Mouse (Mus musculus) hematopoietic stem cell, adult 5-6 weeks (primary cell): ENCODE measurements around the gene Hspd1. TPM values are rescaled to one million over a fixed set of nuclear protein-coding genes. Genes with fewer than 3 reads are reported as not detected.
"Not testable (repeated sequence)": the region's sequence is repeated elsewhere in the genome, so short reads cannot be mapped to it uniquely, and the experiment has no call there.

Experiments
- ATAC-seq, 2 experiments: fragments of 125-278 bp in 1 of 2; replicated peaks in 1 of 2; 2 replicates each; pipeline ENCODE4 v1.8.0; 2016 to 2017; ENCODE audit warnings: inconsistent platforms in 2 of 2, mild to moderate bottlenecking in 2 of 2, moderate number of reproducible peaks in 2 of 2, low read depth in 1 of 2, moderate TSS enrichment in 1 of 2; ENCODE audit not compliant: low FRiP score in 2 of 2, poor library complexity in 2 of 2, severe bottlenecking in 2 of 2, insufficient read depth in 1 of 2, low TSS enrichment in 1 of 2
- total RNA-seq: library from RNA; stranded (forward); fragments of 172-1452, 232-1000 nt; gene quantifications from 2 replicates; pipeline ENCODE4 v1.2.3, GENCODE M21; 2017

The Hspd1 gene
- total RNA-seq, result 292 and 520 TPM in 2 replicates

GRCm38 (mm10) chr1:55087932-55088610, at the start of gene Hspd1, which contains the start of gene Hspe1:
Hspd1 (minus strand) TSS chr1:55088243.
Hspe1 (plus strand) TSS chr1:55088132.
- ATAC-seq, result peak; percentile 82 to 87

DNA sequence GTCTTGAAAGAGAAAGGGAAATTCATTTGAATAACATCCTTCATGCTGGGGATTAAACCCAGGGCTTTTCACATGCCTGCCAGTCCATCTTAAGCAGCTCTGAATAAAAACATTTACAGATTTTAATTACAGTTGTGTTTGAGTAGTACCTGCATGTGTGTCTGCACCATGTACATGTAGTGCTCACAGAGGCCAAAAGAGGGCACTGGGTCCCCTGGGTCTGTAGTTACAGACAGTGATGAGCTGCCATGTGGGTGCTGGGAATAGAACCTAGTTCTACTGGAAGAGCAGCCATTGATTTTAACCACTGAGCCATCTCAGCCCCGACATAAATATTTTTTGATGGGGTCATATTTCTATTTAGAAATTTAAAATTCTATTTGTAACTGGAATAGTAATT, 47.8 kb upstream of the Hspd1 start:
- no peak for ATAC-seq

- no peak for ATAC-seq
Observed at GRCm38 (mm10) chr1:55134301-55134700, 46.3 kb upstream of the Hspd1 start.

GRCm38 (mm10) chr1:55133173-55133572, 45.1 kb upstream of the Hspd1 start:
- ATAC-seq, result no peak

DNA sequence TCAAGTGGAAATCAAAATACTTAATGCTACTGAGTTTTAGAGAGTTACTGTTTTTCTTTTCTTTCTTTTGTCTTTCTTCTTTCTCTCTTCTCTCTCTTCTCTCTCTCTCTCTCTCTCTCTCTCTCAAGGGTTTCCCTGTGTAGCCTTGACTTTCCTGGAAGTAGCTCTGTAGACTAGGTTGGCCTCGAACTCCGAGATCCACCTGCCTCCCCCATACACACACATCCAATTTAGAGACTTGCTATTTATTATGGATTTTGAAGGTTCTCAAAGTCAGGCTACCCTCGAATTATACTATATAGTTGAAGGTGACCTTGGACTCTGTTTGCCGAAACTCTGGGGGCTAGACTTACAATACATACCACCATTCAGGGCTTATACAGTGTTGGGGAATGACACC, 44.3 kb upstream of the Hspd1 start:
- ATAC-seq, result no peak

DNA sequence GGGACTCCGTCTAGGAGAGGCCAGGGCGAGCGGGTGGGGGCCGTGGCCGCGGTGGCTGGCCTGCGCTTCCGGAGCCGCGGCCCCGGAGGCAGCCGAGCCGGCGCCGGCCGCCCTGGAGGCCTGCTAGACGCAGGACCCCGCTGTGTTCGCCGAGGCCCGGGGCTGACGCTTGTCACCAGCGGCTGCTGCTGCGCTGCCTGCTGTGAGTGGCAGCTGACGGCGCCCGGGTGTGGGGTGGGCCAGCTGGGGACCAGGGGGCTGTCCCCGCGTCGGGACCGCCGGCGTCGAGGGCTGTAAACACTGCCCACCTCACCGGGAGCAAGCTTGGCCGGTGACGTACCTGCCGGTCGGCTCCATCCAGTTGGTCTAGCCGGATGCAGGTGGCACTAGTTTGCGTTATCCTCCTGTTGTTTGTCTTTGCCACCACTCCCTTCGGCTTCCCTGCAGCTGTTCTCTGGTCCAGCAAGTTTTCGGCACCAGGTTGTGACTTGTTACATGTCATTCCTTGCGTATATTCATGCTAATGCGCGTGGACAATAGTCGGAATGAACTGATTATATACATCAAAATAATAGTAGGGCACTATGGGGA, 43.5 kb upstream of the Hspd1 start:
- ATAC-seq, result peak; percentile 50 to 56

DNA sequence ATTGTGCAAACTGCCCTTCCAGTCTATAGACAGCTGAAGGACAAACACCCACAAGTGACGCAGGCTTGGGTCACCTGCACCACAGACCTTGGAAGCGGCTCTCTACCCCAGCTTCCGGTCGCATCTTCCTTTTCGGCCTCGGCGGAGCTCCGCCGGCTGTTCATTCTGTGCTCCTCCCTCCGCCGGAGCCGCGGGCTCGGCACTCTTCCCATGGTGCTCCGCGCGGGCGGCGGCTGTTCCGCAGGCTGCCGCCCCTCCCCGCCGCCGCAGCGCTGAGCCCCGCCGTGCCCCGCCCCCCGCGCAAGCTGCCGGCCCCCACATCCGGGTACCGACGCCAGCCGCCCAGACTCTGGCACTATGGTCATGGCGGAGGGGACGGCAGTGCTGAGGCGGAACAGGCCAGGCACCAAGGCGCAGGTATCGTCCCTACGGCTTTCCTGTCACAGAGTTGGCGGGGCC, 42.9 kb upstream of the Hspd1 start, which contains the start of gene Mob4:
TSS of gene Mob4 (plus strand) at position 289 of the 459 bp plus-strand sequence.
- peak; percentile 85 to 88 for ATAC-seq

GRCm38 (mm10) chr1:55130190-55130916, 42.3 kb upstream of the Hspd1 start:
- ATAC-seq, result no peak

DNA sequence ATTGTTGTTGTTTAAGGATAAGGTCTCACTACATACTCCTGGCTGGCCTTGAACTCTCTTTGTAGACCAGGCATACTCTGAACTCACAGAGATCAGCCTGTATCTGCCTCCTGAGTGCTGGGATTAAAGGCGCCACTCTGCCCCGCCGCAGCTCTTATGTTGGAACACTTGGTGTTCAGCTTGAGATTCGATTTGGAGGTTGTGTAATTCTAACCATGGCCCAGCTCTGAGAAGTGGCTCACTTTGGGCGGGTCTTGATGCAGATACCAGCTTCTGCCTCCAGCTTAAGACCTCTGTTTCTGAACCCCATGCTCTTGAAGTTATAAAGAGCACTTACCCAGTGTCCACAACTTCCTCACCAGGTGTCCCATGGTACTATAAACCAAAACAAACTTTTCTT, 41.7 kb upstream of the Hspd1 start:
- no peak for ATAC-seq

DNA sequence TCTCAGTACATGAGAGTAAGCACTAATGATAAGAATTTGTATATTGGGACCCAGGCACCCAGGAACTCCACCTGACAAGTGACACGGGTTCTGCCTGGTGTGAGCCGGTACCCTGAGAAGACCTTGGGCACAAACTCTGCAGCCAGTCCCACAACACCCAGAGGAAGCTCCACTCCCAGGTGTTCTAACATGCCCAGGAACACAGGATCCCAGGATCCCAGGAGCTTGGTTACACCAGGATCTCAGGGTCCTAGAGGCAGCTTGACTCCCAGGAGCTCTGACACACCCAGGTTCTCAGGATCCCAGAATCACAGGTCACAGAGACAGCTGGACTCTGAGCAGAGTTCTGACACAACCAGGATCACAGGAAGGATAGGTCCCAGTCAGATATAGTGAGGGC, 36.1 kb upstream of the Hspd1 start:
- ATAC-seq, result not testable (repeated sequence)

DNA sequence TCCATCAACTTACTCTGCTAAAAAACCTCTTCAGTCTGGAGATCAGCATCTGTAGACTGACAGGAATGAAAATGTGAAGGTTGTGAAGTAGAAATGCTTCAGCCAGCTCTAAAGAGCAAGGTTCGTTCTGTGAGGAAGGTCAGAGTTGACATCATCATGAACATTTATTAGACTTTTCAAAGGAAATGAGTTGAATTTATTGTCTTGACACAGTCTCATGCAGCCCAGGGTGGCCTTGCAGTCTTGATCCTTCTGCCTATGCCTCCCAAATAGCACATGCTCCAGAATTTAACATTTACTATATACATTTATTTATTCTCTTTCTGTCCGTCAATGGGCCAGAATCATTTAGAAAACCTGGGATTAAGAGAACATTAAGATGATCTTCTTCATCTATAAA, 35.5 kb upstream of the Hspd1 start:
- ATAC-seq, result no peak

DNA sequence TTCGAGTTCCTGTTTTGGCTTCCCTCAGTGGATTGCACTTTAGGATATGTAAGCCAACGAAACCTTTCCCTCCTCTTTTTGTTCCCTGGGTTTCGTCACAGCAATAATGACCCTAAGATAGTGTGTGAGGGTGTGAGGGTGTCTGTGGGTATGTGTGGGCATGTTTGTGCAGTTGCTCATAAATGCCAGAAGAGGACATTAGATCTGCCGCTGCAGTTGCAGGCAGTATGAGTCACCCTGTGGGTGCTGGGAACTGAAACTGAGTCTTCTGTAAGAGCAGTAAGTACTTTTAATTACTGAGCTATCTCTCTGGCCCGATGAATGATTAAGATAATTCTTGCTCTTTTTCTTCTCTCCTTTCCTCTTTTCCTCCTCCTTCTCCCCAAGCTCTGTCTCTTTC, 35.0 kb upstream of the Hspd1 start:
- ATAC-seq, result no peak

DNA sequence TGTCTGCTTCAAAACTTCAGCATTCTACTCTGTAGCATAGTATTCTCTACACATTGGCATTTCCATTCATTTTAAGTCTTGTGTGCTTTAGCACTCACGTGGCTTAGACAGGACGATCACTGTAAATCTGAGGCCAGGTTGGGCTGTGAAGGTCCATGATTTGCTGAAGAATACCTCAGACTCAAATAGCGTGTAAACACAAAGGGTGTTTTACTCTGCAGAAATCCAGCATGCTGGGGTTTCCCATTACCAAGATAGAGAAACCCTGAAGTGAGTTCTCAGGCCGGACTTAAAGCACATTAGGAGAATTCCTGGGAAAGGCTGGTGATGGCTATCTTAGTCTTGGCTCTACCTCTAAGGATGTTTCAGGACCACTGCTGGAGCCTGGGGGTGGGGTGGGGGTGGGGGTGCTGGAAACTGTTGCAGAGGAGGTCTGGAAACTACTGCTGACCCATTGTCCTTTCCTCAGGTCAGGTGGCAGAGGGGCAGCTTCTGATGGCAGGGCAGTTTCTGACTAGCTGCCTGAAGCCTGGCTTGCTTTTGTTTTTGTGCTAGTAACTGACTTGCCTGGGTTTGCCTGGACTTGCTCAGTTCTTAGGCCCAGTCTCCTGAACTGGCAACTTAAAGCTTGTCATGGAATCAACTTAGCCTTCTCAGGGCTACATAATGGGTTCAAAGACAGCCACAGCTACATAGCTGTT, 21.2 kb upstream of the Hspd1 start:
- ATAC-seq, result no peak

- ATAC-seq, result no peak
Observed at GRCm38 (mm10) chr1:55108473-55108872, 20.4 kb upstream of the Hspd1 start.

GRCm38 (mm10) chr1:55107644-55108043, 19.6 kb upstream of the Hspd1 start:
- ATAC-seq, result no peak

DNA sequence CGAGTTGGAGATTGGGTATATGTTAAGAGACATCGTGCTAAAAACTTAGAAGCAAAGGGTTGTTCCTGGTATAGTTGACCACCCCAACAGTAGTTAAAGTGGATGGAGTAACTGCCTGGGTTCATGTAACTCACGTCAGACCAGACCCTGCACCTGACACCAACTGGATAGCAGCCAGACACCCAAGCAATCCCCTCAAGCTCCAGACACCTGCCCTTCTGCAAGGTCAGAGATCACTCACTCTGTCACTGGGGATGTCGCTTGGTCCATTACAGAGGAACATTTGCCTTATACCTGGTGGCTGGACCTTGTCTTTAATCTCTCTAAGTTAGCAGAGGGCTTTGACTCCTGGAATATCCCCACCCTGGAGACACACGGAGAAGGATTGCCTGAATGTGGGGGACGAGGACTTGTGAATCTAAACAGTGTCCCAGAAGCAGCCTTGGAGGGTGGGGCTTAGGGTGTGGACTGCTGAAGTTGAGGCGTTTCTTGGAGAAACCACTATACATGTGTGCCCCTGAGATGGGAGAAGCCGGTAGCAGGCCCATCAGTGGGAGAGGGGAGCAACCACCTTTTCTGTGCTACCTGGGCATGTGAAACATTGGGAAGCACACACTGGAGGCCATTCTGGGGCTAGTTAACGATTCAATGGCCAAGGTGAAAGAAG, 19.0 kb upstream of the Hspd1 start:
- no peak for ATAC-seq

- no peak for ATAC-seq
Observed at GRCm38 (mm10) chr1:55092469-55092868, 4.4 kb upstream of the Hspd1 start.
